In genomic region chr12:109436852-109437251, GRCm38 (mm10) we compare ENCODE assay signal across 9 mouse cellular contexts. TPM values are rescaled to one million over a fixed set of nuclear protein-coding genes. Genes with fewer than 3 reads are reported as not detected.
A peak's percentile ranks its signal among the peaks of the same experiment; 100 is the strongest.
DNase-seq lines count a peak whose midpoint lies in the region; ATAC-seq lines count a peak whose summit lies in the region.
"Had no signal": no experiment of that assay in that cellular context is flagged by ENCODE, and none has a peak within 500 bp of the region (broad histone marks: within the 10 kb centered on the region; RNA-seq: fewer than 3 reads in every experiment).

No protein-coding gene starts in this region.

- no peak for DNase-seq in heart, adult 11 months
- peak; percentile 44 for DNase-seq in thymus, postnatal 4 days
- no peak for DNase-seq in thymus, postnatal 10 days (ENCODE audit: low spot score in 2 of 2)
- DNase-seq in spleen, postnatal 14 days (ENCODE audit: low spot score in 2 of 2): no peak
- no peak for DNase-seq in urinary bladder, adult 18-20 months (ENCODE audit: low spot score in 2 of 2)
- no peak for DNase-seq in ovary, postnatal 14 days (ENCODE audit: low spot score)

- H3K4me2 ChIP-seq in heart, embryonic 14.5 days (ENCODE audit: low read length): peak overlapping the region; percentile 57
- H3K4me2 ChIP-seq in liver, embryonic 12.5 days: peak overlapping the region; percentile 61

- H3K9ac ChIP-seq in heart, embryonic 14.5 days (ENCODE audit: low read length): 0 out of 2 replicates have a peak overlapping the region, but pooled peaks have one; percentile 25
- H3K9ac ChIP-seq in liver, embryonic 12.5 days: peak overlapping the region; percentile 25; the same call in 1 of the 2 replicates

- peak; percentile 42 for ATAC-seq in heart, embryonic 14.5 days (ENCODE audit: insufficient number of reproducible peaks, insufficient read depth, low FRiP score, low read depth)
- peak; percentile 0; the same call in 1 of the 2 replicates for ATAC-seq in liver, embryonic 12.5 days

- H3K4me1 ChIP-seq in heart, embryonic 14.5 days (ENCODE audit: control insufficient read depth in 2 of 2, insufficient read depth in 2 of 2, low read length in 2 of 2): peaks cover 46 to 52% of the 10 kb centered on the region in 2 experiments
- peaks cover 61% of the 10 kb centered on the region for H3K4me1 ChIP-seq in liver, embryonic 12.5 days

- WGBS in heart, embryonic 14.5 days: 13% methylated on average over 12 of the region's 12 CpGs
- WGBS in liver, embryonic 12.5 days (ENCODE audit: insufficient replicate concordance): 15% methylated on average over 12 of the region's 12 CpGs

- H3K4me3 ChIP-seq in heart, embryonic 14.5 days (ENCODE audit: control insufficient read depth in 1 of 2, insufficient read depth in 1 of 2, low read depth in 1 of 2, low read length in 2 of 2): no peak overlapping the region
- H3K4me3 ChIP-seq in liver, embryonic 12.5 days: no peak overlapping the region

- no peaks in the 10 kb centered on the region for H3K9me3 ChIP-seq in heart, embryonic 14.5 days (ENCODE audit: control insufficient read depth, low read length)
- H3K9me3 ChIP-seq in liver, embryonic 12.5 days (replicated peaks): no peaks in the 10 kb centered on the region

- no peaks in the 10 kb centered on the region for H3K36me3 ChIP-seq in heart, embryonic 14.5 days (ENCODE audit: control insufficient read depth, insufficient read depth, low read length)
- no peaks in the 10 kb centered on the region for H3K36me3 ChIP-seq in liver, embryonic 12.5 days

- peak overlapping the region; percentile 54 to 63 for H3K27ac ChIP-seq in heart, embryonic 14.5 days (replicated peaks in 1 of 2; ENCODE audit: control insufficient read depth in 1 of 2, insufficient read depth in 1 of 2, low read depth in 2 of 2, low read length in 2 of 2)
- peak overlapping the region; percentile 85 for H3K27ac ChIP-seq in liver, embryonic 12.5 days

- H3K27me3 ChIP-seq in heart, embryonic 14.5 days (ENCODE audit: control insufficient read depth, insufficient read depth, low read length): no peaks in the 10 kb centered on the region
- no peaks in the 10 kb centered on the region for H3K27me3 ChIP-seq in liver, embryonic 12.5 days (replicated peaks)

RNA-seq across cellular contexts. Expression of gene Dlk1, which starts 15.8 kb away (rescaled TPM):
- 64.2 and 84.4 TPM in 2 replicates for polyA plus RNA-seq in heart, embryonic 14.5 days (2014; fragmentation: Nextera tagmentation; extraction: Ambion mirVana)
- polyA plus RNA-seq in liver, embryonic 12.5 days (2016; fragmentation: Nextera tagmentation; extraction: Ambion mirVana): 529 and 540 TPM in 2 replicates
- polyA plus RNA-seq: inflammation-experienced regulatory T-cells, adult 6 months had no signal
